Mouse (Mus musculus) olfactory bulb, adult 2 months (tissue): Measurements from ENCODE around the gene Scube1. TPM values are rescaled to one million over a fixed set of nuclear protein-coding genes. Genes with fewer than 3 reads are reported as not detected.

ENCODE experiments used
- H3K27ac ChIP-seq: fragments of 200-500 bp; 2 replicates; pipeline ENCODE4 v1.5.1; 2012; ENCODE audit warnings: low read depth, low read length; ENCODE audit not compliant: insufficient read depth
- H3K4me1 ChIP-seq: fragments of 200-500 bp; 2 replicates; pipeline ENCODE4 v1.6.1; 2012; ENCODE audit warnings: low read length; ENCODE audit not compliant: control insufficient read depth, insufficient read depth
- H3K4me3 ChIP-seq: fragments of 200-500 bp; 2 replicates; pipeline ENCODE4 v1.5.1; 2012; ENCODE audit warnings: mild to moderate bottlenecking, low read depth, low read length, moderate library complexity; ENCODE audit not compliant: insufficient read depth
- CTCF ChIP-seq: fragments of 200-500 bp; IDR thresholded peaks from 2 replicates; pipeline ENCODE4 v1.5.1; 2012; ENCODE audit warnings: low read depth, mild to moderate bottlenecking, low read length, moderate library complexity; ENCODE audit not compliant: insufficient read depth
- POLR2A ChIP-seq: fragments of 200-500 bp; IDR thresholded peaks from 2 replicates; pipeline ENCODE4 v1.6.1; 2012; ENCODE audit warnings: mild to moderate bottlenecking, low read depth, low read length, moderate library complexity; ENCODE audit not compliant: insufficient read depth
- WGBS: fragments of 180-500 bp; shearing (Covaris S2); methylation state at CpG from one replicate; pipeline ENCODE4 v1.1.7; 2018; 5-methylcytosine and 5-hydroxymethylcytosine counted together
- polyA plus RNA-seq: library from polyadenylated mRNA; stranded (reverse); fragments of >200 nt; gene quantifications from 2 replicates; pipeline ENCODE4 v1.2.4, GENCODE M21; 2012; ENCODE audit warnings: low replicate concordance; ENCODE audit not compliant: missing spikeins, insufficient read depth, insufficient read length

Gene Scube1
- polyA plus RNA-seq, 1 experiment = not detected

- no peak overlapping the region for H3K27ac ChIP-seq
- H3K4me3 ChIP-seq = no peak overlapping the region
- 0 out of 2 replicates have a peak, but pooled peaks cover 3% of the 10 kb centered on the region for H3K4me1 ChIP-seq
- TF ChIP-seq CTCF = no peak
- TF ChIP-seq POLR2A = no peak
- 71% methylated on average over 6 of the region's 6 CpGs for WGBS
These were observed 9.1 kb downstream of the Scube1 start for GRCm38 (mm10) chr15:83715582-83716228.

- TF ChIP-seq POLR2A = no peak
- TF ChIP-seq CTCF = no peak
- 90% methylated on average over 10 of the region's 10 CpGs for WGBS
- no peak overlapping the region for H3K4me3 ChIP-seq
- H3K27ac ChIP-seq = no peak overlapping the region
- H3K4me1 ChIP-seq = 0 out of 2 replicates have a peak, but pooled peaks cover 3% of the 10 kb centered on the region
These were observed 12.0 kb downstream of the Scube1 start for GRCm38 (mm10) chr15:83712798-83713197.

GRCm38 (mm10) chr15:83712361-83712760 is 12.5 kb downstream of the Scube1 start:
- Histone ChIP-seq H3K4me3 (no peak overlapping the region), H3K4me1 (0 out of 2 replicates have a peak, but pooled peaks cover 3% of the 10 kb centered on the region), H3K27ac (no peak overlapping the region)
- 96% methylated on average over 5 of the region's 5 CpGs for whole genome bisulfite sequencing
- TF ChIP-seq CTCF (no peak), POLR2A (no peak)

- TF ChIP-seq POLR2A = no peak
- Histone ChIP-seq H3K4me1 (0 out of 2 replicates have a peak, but pooled peaks cover 3% of the 10 kb centered on the region), H3K27ac (no peak overlapping the region), H3K4me3 (no peak overlapping the region)
- WGBS = 77% methylated on average over 23 of the region's 23 CpGs
These were observed 14.7 kb downstream of the Scube1 start for GRCm38 (mm10) chr15:83709889-83710774.

- no peak for TF ChIP-seq POLR2A
- TF ChIP-seq CTCF = no peak
- Histone ChIP-seq H3K4me1 (no peaks in the 10 kb centered on the region), H3K4me3 (no peak overlapping the region), H3K27ac (no peak overlapping the region)
- WGBS = 49% methylated on average over 10 of the region's 10 CpGs
These were observed 18.2 kb downstream of the Scube1 start for GRCm38 (mm10) chr15:83706528-83707199.

- TF ChIP-seq CTCF (no peak), POLR2A (no peak)
- Histone ChIP-seq H3K4me3 (no peak overlapping the region), H3K27ac (no peak overlapping the region), H3K4me1 (peaks cover 17% of the 10 kb centered on the region)
- 78% methylated on average over 13 of the region's 13 CpGs for WGBS
These were observed 24.3 kb downstream of the Scube1 start for GRCm38 (mm10) chr15:83700593-83700923.

GRCm38 (mm10) chr15:83699834-83700592 is 24.8 kb downstream of the Scube1 start:
- Histone ChIP-seq H3K4me3 (no peak overlapping the region), H3K27ac (no peak overlapping the region), H3K4me1 (peaks cover 17% of the 10 kb centered on the region)
- WGBS = 58% methylated on average over 11 of the region's 11 CpGs
- no peak for TF ChIP-seq CTCF
- TF ChIP-seq POLR2A = no peak

- 60% methylated on average over 20 of the region's 20 CpGs for WGBS
- TF ChIP-seq CTCF (no peak), POLR2A (no peak)
- Histone ChIP-seq H3K4me1 (peaks cover 17% of the 10 kb centered on the region), H3K27ac (no peak overlapping the region), H3K4me3 (no peak overlapping the region)
These were observed 25.5 kb downstream of the Scube1 start for GRCm38 (mm10) chr15:83699132-83699833.
